Mouse (Mus musculus): ENCODE data around the gene Esr1. TPM values are rescaled to one million over a fixed set of nuclear protein-coding genes. Genes with fewer than 3 reads are reported as not detected.

The Esr1 gene
- polyA plus RNA-seq, 1 experiment from 2014 or later = 0.34 TPM

GRCm38 (mm10) chr10:5044481-5044880 is 433.1 kb downstream of the Esr1 start:
- Histone ChIP-seq H3K27ac (ENCODE audit: low read depth) (no peak overlapping the region), H3K36me3 (ENCODE audit: control insufficient read depth, insufficient read depth, low read length) (peaks cover 70% of the 10 kb centered on the region), H3K4me2 (ENCODE audit: low read length) (no peak overlapping the region), H3K9ac (ENCODE audit: low read length) (no peak overlapping the region), H3K4me3 (ENCODE audit: low read depth, low read length) (no peak overlapping the region), H3K4me1 (replicated peaks; ENCODE audit: control insufficient read depth, insufficient read depth, low read length) (no peaks in the 10 kb centered on the region), H3K27me3 (replicated peaks; ENCODE audit: control insufficient read depth, insufficient read depth, low read length) (no peaks in the 10 kb centered on the region), H3K9me3 (ENCODE audit: control insufficient read depth, low read length) (no peaks in the 10 kb centered on the region)
- 88% methylated on average over 8 of the region's 8 CpGs for WGBS
- ATAC-seq (replicated peaks; ENCODE audit: low FRiP score, low TSS enrichment, low read depth) (no peak), DNase-seq (ENCODE audit: low spot score) (no peak)

GRCm38 (mm10) chr10:5045213-5045612 is 433.8 kb downstream of the Esr1 start:
- WGBS = 89% methylated on average over 7 of the region's 7 CpGs

GRCm38 (mm10) chr10:5045671-5046070 is 434.3 kb downstream of the Esr1 start:
- H3K4me1 ChIP-seq (replicated peaks; ENCODE audit: control insufficient read depth, insufficient read depth, low read length) = no peaks in the 10 kb centered on the region
- H3K4me3 ChIP-seq (ENCODE audit: low read depth, low read length) = no peak overlapping the region
- no peaks in the 10 kb centered on the region for H3K9me3 ChIP-seq (ENCODE audit: control insufficient read depth, low read length)
- ATAC-seq (replicated peaks; ENCODE audit: low FRiP score, low TSS enrichment, low read depth) (no peak), DNase-seq (ENCODE audit: low spot score) (no peak)
- WGBS = 91% methylated on average over 5 of the region's 5 CpGs
- peaks cover 60% of the 10 kb centered on the region for H3K36me3 ChIP-seq (ENCODE audit: control insufficient read depth, insufficient read depth, low read length)
- no peak overlapping the region for H3K9ac ChIP-seq (ENCODE audit: low read length)
- H3K27ac ChIP-seq (ENCODE audit: low read depth) = no peak overlapping the region
- no peak overlapping the region for H3K4me2 ChIP-seq (ENCODE audit: low read length)
- no peaks in the 10 kb centered on the region for H3K27me3 ChIP-seq (replicated peaks; ENCODE audit: control insufficient read depth, insufficient read depth, low read length)

More at GRCm38 (mm10) chr10:5045213-5045612, 433.8 kb downstream of the Esr1 start:
- Histone ChIP-seq H3K9me3 (ENCODE audit: control insufficient read depth, low read length) (no peaks in the 10 kb centered on the region), H3K27ac (ENCODE audit: low read depth) (no peak overlapping the region), H3K9ac (ENCODE audit: low read length) (no peak overlapping the region), H3K4me1 (replicated peaks; ENCODE audit: control insufficient read depth, insufficient read depth, low read length) (no peaks in the 10 kb centered on the region), H3K4me2 (ENCODE audit: low read length) (no peak overlapping the region), H3K4me3 (ENCODE audit: low read depth, low read length) (no peak overlapping the region), H3K27me3 (replicated peaks; ENCODE audit: control insufficient read depth, insufficient read depth, low read length) (no peaks in the 10 kb centered on the region), H3K36me3 (ENCODE audit: control insufficient read depth, insufficient read depth, low read length) (peaks cover 64% of the 10 kb centered on the region)
- DNase-seq (ENCODE audit: low spot score) = no peak
- ATAC-seq (replicated peaks; ENCODE audit: low FRiP score, low TSS enrichment, low read depth) = no peak

Other genes starting within 250 kb of the Esr1 start
- 13.0 and 14.4 TPM in 2 replicates for gene Zbtb2, start 223.5 kb upstream of the Esr1 start, polyA plus RNA-seq (2014; fragmentation: Nextera tagmentation; extraction: Ambion mirVana)
- gene Rmnd1, start 179.2 kb upstream of the Esr1 start, polyA plus RNA-seq (2014; fragmentation: Nextera tagmentation; extraction: Ambion mirVana) = 52.6 TPM in 2 replicates
- 18.5 and 20.4 TPM in 2 replicates for gene Armt1, start 179.1 kb upstream of the Esr1 start, polyA plus RNA-seq (2014; fragmentation: Nextera tagmentation; extraction: Ambion mirVana)
- gene Ccdc170, start 129.1 kb upstream of the Esr1 start, polyA plus RNA-seq (2014; fragmentation: Nextera tagmentation; extraction: Ambion mirVana) = 0.13 TPM in 1 of 2 replicates, not detected in the other